Comparison of ENCODE assay signal across 16 mouse cellular contexts in the genomic region with DNA sequence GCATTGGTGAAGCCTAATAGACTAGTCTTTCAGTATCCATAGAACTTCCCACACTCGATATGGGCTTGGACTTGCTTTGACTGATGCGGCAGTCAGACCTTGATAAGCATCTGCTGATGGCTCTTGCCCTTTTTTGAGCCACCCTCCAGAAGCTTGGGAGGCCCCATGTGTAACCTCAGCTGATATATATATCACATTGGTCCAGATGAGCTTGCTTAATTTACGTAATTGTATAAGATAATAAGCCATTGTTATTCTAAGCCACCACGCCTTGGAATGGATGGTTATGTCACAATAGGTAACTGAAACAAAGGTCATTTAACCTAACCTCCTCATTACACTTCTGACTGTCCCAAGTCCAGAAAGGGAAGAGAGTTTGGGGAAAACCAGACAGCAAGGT. TPM values are rescaled to one million over a fixed set of nuclear protein-coding genes. Genes with fewer than 3 reads are reported as not detected.
DNase-seq lines count a peak whose midpoint lies in the region; ATAC-seq lines count a peak whose summit lies in the region.
"Had no signal": no experiment of that assay in that cellular context is flagged by ENCODE, and none has a peak within 500 bp of the region (broad histone marks: within the 10 kb centered on the region; RNA-seq: fewer than 3 reads in every experiment).

No protein-coding gene starts in this region.

- H3K27me3 ChIP-seq in heart, embryonic 13.5 days (replicated peaks) = no peaks in the 10 kb centered on the region
- no peaks in the 10 kb centered on the region for H3K27me3 ChIP-seq in neural tube, embryonic 15.5 days (replicated peaks)
- H3K27me3 ChIP-seq in liver, embryonic 11.5 days (replicated peaks; ENCODE audit: control insufficient read depth, insufficient read depth, low read length) = no peaks in the 10 kb centered on the region
- H3K27me3 ChIP-seq: embryonic facial prominence, embryonic 15.5 days; hindbrain, embryonic 12.5 days; midbrain, embryonic 12.5 days had no signal

- H3K4me1 ChIP-seq in heart, embryonic 13.5 days = peaks cover 46% of the 10 kb centered on the region
- H3K4me1 ChIP-seq in neural tube, embryonic 15.5 days = peaks cover 34% of the 10 kb centered on the region
- H3K4me1 ChIP-seq in liver, embryonic 11.5 days (replicated peaks; ENCODE audit: control insufficient read depth, insufficient read depth, low read length) = peaks cover 27% of the 10 kb centered on the region

- no peak for ATAC-seq in heart, embryonic 13.5 days (ENCODE audit: extremely low read depth, insufficient number of reproducible peaks, low FRiP score, low TSS enrichment)
- no peak for ATAC-seq in neural tube, embryonic 15.5 days (ENCODE audit: low FRiP score)
- ATAC-seq in liver, embryonic 11.5 days (replicated peaks; ENCODE audit: low FRiP score) = 0 out of 2 replicates have a peak, but pooled peaks have one; percentile 2
- ATAC-seq: forebrain, postnatal 0 days; lung, postnatal 0 days had no signal

- H3K27ac ChIP-seq in heart, embryonic 13.5 days (replicated peaks) = no peak overlapping the region
- no peak overlapping the region for H3K27ac ChIP-seq in neural tube, embryonic 15.5 days (replicated peaks)
- peak overlapping the region; percentile 38; the same call in 1 of the 2 replicates for H3K27ac ChIP-seq in liver, embryonic 11.5 days (ENCODE audit: low read depth, low read length)
- H3K27ac ChIP-seq: embryonic facial prominence, embryonic 15.5 days; hindbrain, embryonic 12.5 days; kidney, postnatal 0 days; midbrain, embryonic 12.5 days had no signal

- H3K9ac ChIP-seq in heart, embryonic 13.5 days = peak overlapping the region; percentile 99; the same call in 1 of the 2 replicates
- H3K9ac ChIP-seq in neural tube, embryonic 15.5 days (replicated peaks) = no peak overlapping the region
- H3K9ac ChIP-seq in liver, embryonic 11.5 days (ENCODE audit: low read depth, low read length) = peak overlapping the region; percentile 94; the same call in 1 of the 2 replicates
- H3K9ac ChIP-seq: embryonic facial prominence, embryonic 15.5 days; forebrain, postnatal 0 days; hindbrain, embryonic 12.5 days; midbrain, embryonic 12.5 days had no signal

- H3K4me3 ChIP-seq in heart, embryonic 13.5 days = peak overlapping the region; percentile 94; the same call in 1 of the 2 replicates
- H3K4me3 ChIP-seq in neural tube, embryonic 15.5 days (replicated peaks) = no peak overlapping the region
- H3K4me3 ChIP-seq in liver, embryonic 11.5 days (ENCODE audit: low read depth, low read length) = peak overlapping the region; percentile 89
- H3K4me3 ChIP-seq: hindbrain, embryonic 12.5 days; midbrain, embryonic 12.5 days had no signal

- H3K36me3 ChIP-seq in heart, embryonic 13.5 days = no peaks in the 10 kb centered on the region
- no peaks in the 10 kb centered on the region for H3K36me3 ChIP-seq in neural tube, embryonic 15.5 days
- H3K36me3 ChIP-seq in liver, embryonic 11.5 days (ENCODE audit: control insufficient read depth, insufficient read depth, low read length) = no peaks in the 10 kb centered on the region
- H3K36me3 ChIP-seq: embryonic facial prominence, embryonic 15.5 days; hindbrain, embryonic 12.5 days; midbrain, embryonic 12.5 days had no signal

- peak overlapping the region; percentile 94 for H3K4me2 ChIP-seq in heart, embryonic 13.5 days
- peak overlapping the region; percentile 79; the same call in 1 of the 2 replicates for H3K4me2 ChIP-seq in neural tube, embryonic 15.5 days
- peak overlapping the region; percentile 93 for H3K4me2 ChIP-seq in liver, embryonic 11.5 days

- WGBS in heart, embryonic 13.5 days = 80% methylated on average over 4 of the region's 4 CpGs
- WGBS in neural tube, embryonic 15.5 days = 95% methylated on average over 4 of the region's 4 CpGs
- 58% methylated on average over 4 of the region's 4 CpGs for WGBS in liver, embryonic 11.5 days

- DNase-seq in heart, adult 18-20 months = no peak
- no peak for DNase-seq in neural tube, embryonic 10.5 days (ENCODE audit: extremely low spot score, low spot score)
- DNase-seq in liver, embryonic 11.5 days (ENCODE audit: low spot score) = no peak
- no peak for DNase-seq in ovary, adult 18-20 months (ENCODE audit: low spot score)
- no peak for DNase-seq in lung, postnatal 10 days
- DNase-seq: adrenal gland, adult 8-10 months; forebrain, postnatal 0 days; layer of hippocampus, adult 9-11 months; thymus, adult 18-20 months had no signal

- H3K9me3 ChIP-seq in heart, embryonic 13.5 days = no peaks in the 10 kb centered on the region
- no peaks in the 10 kb centered on the region for H3K9me3 ChIP-seq in neural tube, embryonic 15.5 days (replicated peaks)
- H3K9me3 ChIP-seq in liver, embryonic 11.5 days (ENCODE audit: control insufficient read depth, low read length) = no peaks in the 10 kb centered on the region
- H3K9me3 ChIP-seq: embryonic facial prominence, embryonic 15.5 days; hindbrain, embryonic 12.5 days; midbrain, embryonic 12.5 days had no signal

RNA-seq across cellular contexts. Expression of gene Fbxw11, which starts 1.9 kb away (rescaled TPM):
- 59.6 and 60.8 TPM in 2 replicates for polyA plus RNA-seq in heart, embryonic 13.5 days (2015; fragmentation: Nextera tagmentation; extraction: Ambion mirVana)
- 10 to 100 TPM; 47.4 to 52.1 TPM for total RNA-seq in heart, adult 18-20 months (2021)
- 107 and 110 TPM in 2 replicates for polyA plus RNA-seq in neural tube, embryonic 15.5 days (2015; fragmentation: Nextera tagmentation; extraction: Ambion mirVana)
- 44.2 and 54.1 TPM in 2 replicates for polyA plus RNA-seq in liver, embryonic 11.5 days (2014; fragmentation: Nextera tagmentation; extraction: Ambion mirVana)
